Comparison of ENCODE assay signal across 8 mouse cellular contexts in genomic region chr1:123974621-123975020, GRCm38 (mm10).
A peak's percentile ranks its signal among the peaks of the same experiment; 100 is the strongest.
DNase-seq lines count a peak whose midpoint lies in the region; ATAC-seq lines count a peak whose summit lies in the region.

No protein-coding gene starts in this region.

- no peak overlapping the region for H3K27ac ChIP-seq in embryonic facial prominence, embryonic 14.5 days (replicated peaks; ENCODE audit: low read depth, low read length)

- no peaks in the 10 kb centered on the region for H3K4me1 ChIP-seq in embryonic facial prominence, embryonic 14.5 days (ENCODE audit: control insufficient read depth, insufficient read depth, low read length)

- H3K27me3 ChIP-seq in embryonic facial prominence, embryonic 14.5 days (replicated peaks; ENCODE audit: control insufficient read depth, insufficient read depth, low read length), result no peaks in the 10 kb centered on the region

- H3K4me3 ChIP-seq in embryonic facial prominence, embryonic 14.5 days (ENCODE audit: low read depth, low read length), result no peak overlapping the region

- no peaks in the 10 kb centered on the region for H3K36me3 ChIP-seq in embryonic facial prominence, embryonic 14.5 days (ENCODE audit: control insufficient read depth, insufficient read depth, low read length)

- WGBS in embryonic facial prominence, embryonic 14.5 days, result 26% methylated on average over 3 of the region's 3 CpGs

- no peaks in the 10 kb centered on the region for H3K9me3 ChIP-seq in embryonic facial prominence, embryonic 14.5 days (ENCODE audit: control insufficient read depth, low read length)

- no peak overlapping the region for H3K4me2 ChIP-seq in embryonic facial prominence, embryonic 14.5 days (ENCODE audit: low read depth, low read length)

- no peak for ATAC-seq in embryonic facial prominence, embryonic 14.5 days (ENCODE audit: low read depth)

- peak; percentile 5 for DNase-seq in kidney, postnatal 14 days
- DNase-seq in kidney, adult 11 months, result no peak
- DNase-seq in ES-CJ7 (ENCODE audit: low read depth, low spot score), result peak; percentile 50
- peak; percentile 30 to 48 for DNase-seq in adrenal gland, postnatal 36 days
- DNase-seq in embryonic facial prominence, embryonic 14.5 days (ENCODE audit: low spot score), result peak; percentile 41
- no peak for DNase-seq in spleen, postnatal 36 days (ENCODE audit: low spot score in 2 of 2)
- no peak for DNase-seq in frontal cortex, postnatal 14 days (ENCODE audit: low spot score in 2 of 2)
- DNase-seq in spleen, postnatal 10 days (ENCODE audit: low spot score in 2 of 2), result no peak

- no peak overlapping the region for H3K9ac ChIP-seq in embryonic facial prominence, embryonic 14.5 days (ENCODE audit: low read depth, low read length)

Comparison
In these comparisons a context has a peak if more than half of its experiments do, and no peak if none do; other contexts are left out.
1. DNase-seq: peak in kidney, postnatal 14 days (single experiment), ES-CJ7 (single experiment), adrenal gland, postnatal 36 days (2 of 2) and embryonic facial prominence, embryonic 14.5 days (single experiment); none in kidney, adult 11 months (single experiment), spleen, postnatal 36 days (0 of 2), frontal cortex, postnatal 14 days (0 of 2) and spleen, postnatal 10 days (0 of 2).